Mouse (Mus musculus): ENCODE results near the gene Gnl3l. TPM values are rescaled to one million over a fixed set of nuclear protein-coding genes. Genes with fewer than 3 reads are reported as not detected.

Gene Gnl3l
- polyA plus RNA-seq, 1 experiment from 2014 or later: 23.5 TPM

DNA sequence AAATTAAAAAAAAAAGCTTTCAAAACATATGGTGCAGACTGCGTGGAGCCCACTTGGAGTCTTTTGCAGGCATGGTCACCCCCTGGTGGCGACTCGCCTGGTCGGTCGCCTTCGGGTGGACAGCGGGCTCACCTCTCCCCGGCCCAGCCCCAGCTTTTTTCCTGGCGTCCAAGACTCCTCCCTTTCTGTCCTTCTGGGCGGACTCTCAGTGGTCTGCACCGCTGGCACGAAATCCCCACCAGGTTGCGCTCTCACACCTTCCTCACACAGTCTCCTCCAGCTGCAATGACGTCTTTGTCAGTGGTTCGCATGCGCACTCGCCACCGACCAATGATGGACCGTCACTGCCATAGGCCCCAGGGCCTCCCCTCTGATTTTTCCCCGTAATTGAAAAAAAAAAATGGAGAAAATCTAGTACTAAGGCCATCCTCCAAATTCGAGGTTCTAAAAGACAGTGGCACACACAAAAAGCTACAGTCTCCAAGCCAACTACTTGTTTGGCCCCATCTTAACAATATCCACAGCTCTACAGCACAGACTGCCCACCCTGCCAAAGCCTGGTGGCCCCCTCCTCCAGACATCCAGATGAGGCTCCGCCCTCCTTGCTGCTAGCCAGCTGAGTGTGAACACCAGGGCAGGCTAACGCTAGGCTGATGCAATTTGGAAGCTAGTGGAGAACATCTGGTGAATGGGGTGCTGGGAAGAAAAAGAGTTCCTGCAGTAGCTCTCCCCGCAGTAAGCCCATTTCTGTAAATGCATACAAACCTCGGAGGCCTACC lies 60.4 kb downstream of the Gnl3l start:
- H3K9ac ChIP-seq (ENCODE audit: low read length): 0 out of 2 replicates have a peak overlapping the region, but pooled peaks have one; percentile 38
- 22% methylated on average over 25 of the region's 25 CpGs for WGBS
- peak overlapping the region; percentile 65 to 74; a peak in 3 of 4 replicates for H3K27ac ChIP-seq (replicated peaks in 1 of 2; ENCODE audit: control insufficient read depth in 1 of 2, insufficient read depth in 1 of 2, low read depth in 2 of 2, low read length in 2 of 2)
- ATAC-seq (ENCODE audit: insufficient number of reproducible peaks, insufficient read depth, low FRiP score, low read depth): peak; percentile 91
- peaks cover 0 to 6% of the 10 kb centered on the region in 2 experiments; a peak in 3 of 4 replicates for H3K4me1 ChIP-seq (ENCODE audit: control insufficient read depth in 2 of 2, insufficient read depth in 2 of 2, low read length in 2 of 2)
- H3K4me2 ChIP-seq (ENCODE audit: low read length): peak overlapping the region; percentile 48
- H3K27me3 ChIP-seq (ENCODE audit: control insufficient read depth, insufficient read depth, low read length): no peaks in the 10 kb centered on the region
- H3K4me3 ChIP-seq (ENCODE audit: control insufficient read depth in 1 of 2, insufficient read depth in 1 of 2, low read depth in 1 of 2, low read length in 2 of 2): no peak overlapping the region
- H3K9me3 ChIP-seq (ENCODE audit: control insufficient read depth, low read length): no peaks in the 10 kb centered on the region
- no peaks in the 10 kb centered on the region for H3K36me3 ChIP-seq (ENCODE audit: control insufficient read depth, insufficient read depth, low read length)

DNA sequence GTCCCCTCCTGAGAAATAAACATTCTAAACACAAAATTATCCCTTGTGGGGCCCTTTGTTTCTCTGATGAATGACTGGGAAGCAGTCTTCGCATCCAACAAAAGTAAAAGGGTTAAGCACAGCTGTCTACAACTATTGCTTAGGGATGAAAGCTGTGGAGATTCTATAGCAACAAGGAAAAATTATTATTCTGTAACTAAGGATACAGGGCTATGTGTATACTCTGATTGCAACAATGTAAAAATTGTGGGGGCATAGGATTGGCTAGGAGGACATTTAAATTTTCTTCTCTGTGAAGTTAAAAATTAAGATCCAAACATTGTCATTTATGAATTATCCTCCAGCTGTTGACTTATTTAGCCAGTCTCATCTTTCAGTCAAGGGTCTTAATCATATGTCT lies 61.1 kb downstream of the Gnl3l start:
- WGBS: 63% methylated on average over 1 of the region's 1 CpGs
- Histone ChIP-seq H3K4me3 (ENCODE audit: control insufficient read depth in 1 of 2, insufficient read depth in 1 of 2, low read depth in 1 of 2, low read length in 2 of 2) (no peak overlapping the region), H3K9me3 (ENCODE audit: control insufficient read depth, low read length) (no peaks in the 10 kb centered on the region), H3K27me3 (ENCODE audit: control insufficient read depth, insufficient read depth, low read length) (no peaks in the 10 kb centered on the region), H3K36me3 (ENCODE audit: control insufficient read depth, insufficient read depth, low read length) (no peaks in the 10 kb centered on the region), H3K27ac (replicated peaks in 1 of 2; ENCODE audit: control insufficient read depth in 1 of 2, insufficient read depth in 1 of 2, low read depth in 2 of 2, low read length in 2 of 2) (peak overlapping the region; percentile 54 to 74), H3K9ac (ENCODE audit: low read length) (no peak overlapping the region), H3K4me2 (ENCODE audit: low read length) (peak overlapping the region; percentile 48), H3K4me1 (ENCODE audit: control insufficient read depth in 2 of 2, insufficient read depth in 2 of 2, low read length in 2 of 2) (peaks cover 0 to 6% of the 10 kb centered on the region in 2 experiments; a peak in 3 of 4 replicates)
- ATAC-seq (ENCODE audit: insufficient number of reproducible peaks, insufficient read depth, low FRiP score, low read depth): no peak

- WGBS: 25% methylated on average over 2 of the region's 2 CpGs
- Histone ChIP-seq H3K4me3 (ENCODE audit: control insufficient read depth in 1 of 2, insufficient read depth in 1 of 2, low read depth in 1 of 2, low read length in 2 of 2) (no peak overlapping the region), H3K27me3 (ENCODE audit: control insufficient read depth, insufficient read depth, low read length) (no peaks in the 10 kb centered on the region), H3K36me3 (ENCODE audit: control insufficient read depth, insufficient read depth, low read length) (no peaks in the 10 kb centered on the region), H3K27ac (replicated peaks in 1 of 2; ENCODE audit: control insufficient read depth in 1 of 2, insufficient read depth in 1 of 2, low read depth in 2 of 2, low read length in 2 of 2) (peak overlapping the region; percentile 54 to 74), H3K9me3 (ENCODE audit: control insufficient read depth, low read length) (no peaks in the 10 kb centered on the region), H3K9ac (ENCODE audit: low read length) (no peak overlapping the region), H3K4me1 (ENCODE audit: control insufficient read depth in 2 of 2, insufficient read depth in 2 of 2, low read length in 2 of 2) (peaks cover 0 to 6% of the 10 kb centered on the region in 2 experiments; a peak in 3 of 4 replicates), H3K4me2 (ENCODE audit: low read length) (no peak overlapping the region)
- peak; percentile 28; the same call in 1 of the 2 replicates for ATAC-seq (ENCODE audit: insufficient number of reproducible peaks, insufficient read depth, low FRiP score, low read depth)
Measured at GRCm38 (mm10) chrX:150955441-150955840, 61.7 kb downstream of the Gnl3l start.

DNA sequence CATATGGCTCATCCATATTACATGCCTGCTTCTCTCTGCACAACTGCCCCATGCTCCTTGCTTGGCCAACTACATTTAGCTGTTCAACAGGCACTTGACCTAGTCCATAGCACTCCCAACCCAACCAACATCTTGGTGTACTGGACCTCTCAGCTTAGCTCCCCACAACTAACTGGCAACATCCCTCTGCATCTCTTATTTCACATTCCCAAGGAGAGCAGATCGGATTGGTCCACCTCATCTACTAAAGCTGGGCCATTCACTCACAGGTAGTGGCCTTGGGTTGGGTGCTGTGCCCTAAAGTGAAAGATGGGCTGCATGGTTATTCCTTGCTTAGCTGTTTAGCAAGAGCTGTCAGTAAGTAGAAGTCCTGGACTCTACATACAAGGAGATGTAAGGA lies 62.4 kb downstream of the Gnl3l start:
- no peak overlapping the region for H3K4me2 ChIP-seq (ENCODE audit: low read length)
- H3K9me3 ChIP-seq (ENCODE audit: control insufficient read depth, low read length): no peaks in the 10 kb centered on the region
- no peaks in the 10 kb centered on the region for H3K27me3 ChIP-seq (ENCODE audit: control insufficient read depth, insufficient read depth, low read length)
- no peak overlapping the region for H3K9ac ChIP-seq (ENCODE audit: low read length)
- H3K4me3 ChIP-seq (ENCODE audit: control insufficient read depth in 1 of 2, insufficient read depth in 1 of 2, low read depth in 1 of 2, low read length in 2 of 2): no peak overlapping the region
- H3K27ac ChIP-seq (replicated peaks in 1 of 2; ENCODE audit: control insufficient read depth in 1 of 2, insufficient read depth in 1 of 2, low read depth in 2 of 2, low read length in 2 of 2): no peak overlapping the region
- ATAC-seq (ENCODE audit: insufficient number of reproducible peaks, insufficient read depth, low FRiP score, low read depth): no peak
- no peaks in the 10 kb centered on the region for H3K36me3 ChIP-seq (ENCODE audit: control insufficient read depth, insufficient read depth, low read length)
- H3K4me1 ChIP-seq (ENCODE audit: control insufficient read depth in 2 of 2, insufficient read depth in 2 of 2, low read length in 2 of 2): peaks cover 0 to 6% of the 10 kb centered on the region in 2 experiments; a peak in 3 of 4 replicates
- 71% methylated on average over 1 of the region's 1 CpGs for WGBS

Other genes with a start within 250 kb of the Gnl3l start
- gene Maged2, start 203.0 kb downstream of the Gnl3l start, polyA plus RNA-seq (2014; fragmentation: Nextera tagmentation; extraction: Ambion mirVana): 590 and 670 TPM in 2 replicates
- 7.4 and 8.0 TPM in 2 replicates for gene Fgd1, start 28.8 kb upstream of the Gnl3l start, polyA plus RNA-seq (2014; fragmentation: Nextera tagmentation; extraction: Ambion mirVana)
- gene Tsr2, start 79.2 kb upstream of the Gnl3l start, polyA plus RNA-seq (2014; fragmentation: Nextera tagmentation; extraction: Ambion mirVana): 14.8 and 15.1 TPM in 2 replicates
- gene Wnk3, start 180.8 kb upstream of the Gnl3l start, polyA plus RNA-seq (2014; fragmentation: Nextera tagmentation; extraction: Ambion mirVana): 1.4 TPM in 2 replicates